Mouse (Mus musculus): Measurements from ENCODE around the gene Gtf2f2. TPM values are rescaled to one million over a fixed set of nuclear protein-coding genes. Genes with fewer than 3 reads are reported as not detected.
A peak's percentile ranks its signal among the peaks of the same experiment; 100 is the strongest.

The Gtf2f2 gene
- polyA plus RNA-seq, 1 experiment from 2014 or later = 25.4 TPM

DNA sequence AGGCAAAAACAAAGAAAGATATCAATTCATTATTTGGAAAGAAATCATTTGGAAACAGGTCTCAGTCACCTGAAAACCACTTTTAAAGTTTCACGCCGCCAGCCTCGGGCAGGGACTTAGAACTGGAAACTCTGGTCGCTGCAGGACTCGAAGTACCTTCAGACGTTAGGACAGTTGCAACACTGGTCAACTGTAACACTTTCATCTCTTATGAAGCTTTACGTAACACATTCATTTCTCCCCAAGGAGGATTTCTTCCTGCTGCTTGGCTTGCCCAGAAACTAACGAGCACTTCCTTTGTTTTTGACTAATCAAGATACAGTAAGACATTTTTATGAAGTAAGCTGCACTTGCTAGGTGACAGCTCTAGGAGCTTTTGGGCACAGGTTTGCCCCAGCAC is 103.7 kb downstream of the Gtf2f2 start:
- Histone ChIP-seq H3K4me3 (ENCODE audit: control insufficient read depth in 1 of 2, insufficient read depth in 1 of 2, low read depth in 1 of 2, low read length in 2 of 2) (no peak overlapping the region), H3K4me1 (ENCODE audit: control insufficient read depth in 2 of 2, insufficient read depth in 2 of 2, low read length in 2 of 2) (no peaks in the 10 kb centered on the region), H3K27ac (replicated peaks in 1 of 2; ENCODE audit: control insufficient read depth in 1 of 2, insufficient read depth in 1 of 2, low read depth in 2 of 2, low read length in 2 of 2) (no peak overlapping the region), H3K36me3 (ENCODE audit: control insufficient read depth, insufficient read depth, low read length) (peaks cover 23% of the 10 kb centered on the region), H3K9ac (ENCODE audit: low read length) (no peak overlapping the region), H3K4me2 (ENCODE audit: low read length) (no peak overlapping the region), H3K27me3 (ENCODE audit: control insufficient read depth, insufficient read depth, low read length) (no peaks in the 10 kb centered on the region), H3K9me3 (ENCODE audit: control insufficient read depth, low read length) (no peaks in the 10 kb centered on the region)
- 93% methylated on average over 8 of the region's 8 CpGs for WGBS
- ATAC-seq (ENCODE audit: insufficient number of reproducible peaks, insufficient read depth, low FRiP score, low read depth) = no peak

DNA sequence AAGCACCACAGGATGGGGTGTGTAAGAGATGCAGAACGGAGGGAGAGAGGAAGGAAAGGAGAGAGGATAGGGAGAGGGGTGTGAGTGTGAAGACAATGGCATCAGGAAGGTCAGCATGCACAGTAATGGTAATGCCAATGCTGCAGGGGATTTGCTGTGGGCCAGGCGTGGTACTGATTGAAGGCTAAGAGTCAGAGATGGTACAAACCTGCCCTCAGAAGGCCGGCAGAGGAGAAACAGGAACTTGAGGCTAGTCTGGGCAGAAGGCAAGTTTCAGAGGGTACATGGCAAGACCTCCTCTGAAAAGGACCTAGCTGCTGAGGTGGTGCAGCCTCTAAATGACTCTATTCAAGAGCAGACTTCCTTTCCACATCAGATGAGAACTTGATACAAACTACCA is 105.7 kb downstream of the Gtf2f2 start:
- H3K27ac ChIP-seq (replicated peaks in 1 of 2; ENCODE audit: control insufficient read depth in 1 of 2, insufficient read depth in 1 of 2, low read depth in 2 of 2, low read length in 2 of 2) = no peak overlapping the region
- ATAC-seq (ENCODE audit: insufficient number of reproducible peaks, insufficient read depth, low FRiP score, low read depth) = no peak
- no peaks in the 10 kb centered on the region for H3K27me3 ChIP-seq (ENCODE audit: control insufficient read depth, insufficient read depth, low read length)
- no peak overlapping the region for H3K4me2 ChIP-seq (ENCODE audit: low read length)
- H3K4me3 ChIP-seq (ENCODE audit: control insufficient read depth in 1 of 2, insufficient read depth in 1 of 2, low read depth in 1 of 2, low read length in 2 of 2) = no peak overlapping the region
- H3K4me1 ChIP-seq (ENCODE audit: control insufficient read depth in 2 of 2, insufficient read depth in 2 of 2, low read length in 2 of 2) = no peaks in the 10 kb centered on the region
- no peaks in the 10 kb centered on the region for H3K9me3 ChIP-seq (ENCODE audit: control insufficient read depth, low read length)
- peaks cover 23% of the 10 kb centered on the region for H3K36me3 ChIP-seq (ENCODE audit: control insufficient read depth, insufficient read depth, low read length)
- H3K9ac ChIP-seq (ENCODE audit: low read length) = no peak overlapping the region
- 89% methylated on average over 3 of the region's 3 CpGs for WGBS

DNA sequence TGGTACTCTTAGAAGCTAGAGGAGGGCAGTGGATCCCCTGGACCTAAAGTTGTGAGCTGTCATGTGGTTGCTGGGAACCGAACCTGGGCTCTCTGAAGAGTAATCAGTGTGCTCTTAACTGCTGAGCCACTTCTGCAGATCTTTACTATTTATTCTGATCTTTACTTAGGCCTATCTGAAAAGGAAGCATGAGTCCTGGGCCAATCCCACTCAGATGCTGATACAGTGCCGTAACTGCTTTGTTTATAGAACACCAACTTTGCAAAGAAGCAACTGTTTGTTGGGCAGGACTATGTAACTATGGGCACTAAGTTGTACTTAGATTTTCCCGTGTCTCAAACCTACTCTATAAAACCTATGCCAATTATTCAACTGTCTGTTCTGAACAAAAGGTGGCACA is 107.5 kb downstream of the Gtf2f2 start:
- no peaks in the 10 kb centered on the region for H3K4me1 ChIP-seq (ENCODE audit: control insufficient read depth in 2 of 2, insufficient read depth in 2 of 2, low read length in 2 of 2)
- H3K27me3 ChIP-seq (ENCODE audit: control insufficient read depth, insufficient read depth, low read length) = no peaks in the 10 kb centered on the region
- no peak overlapping the region for H3K9ac ChIP-seq (ENCODE audit: low read length)
- WGBS = 84% methylated on average over 3 of the region's 3 CpGs
- H3K4me2 ChIP-seq (ENCODE audit: low read length) = no peak overlapping the region
- ATAC-seq (ENCODE audit: insufficient number of reproducible peaks, insufficient read depth, low FRiP score, low read depth) = no peak
- H3K27ac ChIP-seq (replicated peaks in 1 of 2; ENCODE audit: control insufficient read depth in 1 of 2, insufficient read depth in 1 of 2, low read depth in 2 of 2, low read length in 2 of 2) = no peak overlapping the region
- H3K36me3 ChIP-seq (ENCODE audit: control insufficient read depth, insufficient read depth, low read length) = peaks cover 23% of the 10 kb centered on the region
- H3K9me3 ChIP-seq (ENCODE audit: control insufficient read depth, low read length) = no peaks in the 10 kb centered on the region
- H3K4me3 ChIP-seq (ENCODE audit: control insufficient read depth in 1 of 2, insufficient read depth in 1 of 2, low read depth in 1 of 2, low read length in 2 of 2) = no peak overlapping the region

DNA sequence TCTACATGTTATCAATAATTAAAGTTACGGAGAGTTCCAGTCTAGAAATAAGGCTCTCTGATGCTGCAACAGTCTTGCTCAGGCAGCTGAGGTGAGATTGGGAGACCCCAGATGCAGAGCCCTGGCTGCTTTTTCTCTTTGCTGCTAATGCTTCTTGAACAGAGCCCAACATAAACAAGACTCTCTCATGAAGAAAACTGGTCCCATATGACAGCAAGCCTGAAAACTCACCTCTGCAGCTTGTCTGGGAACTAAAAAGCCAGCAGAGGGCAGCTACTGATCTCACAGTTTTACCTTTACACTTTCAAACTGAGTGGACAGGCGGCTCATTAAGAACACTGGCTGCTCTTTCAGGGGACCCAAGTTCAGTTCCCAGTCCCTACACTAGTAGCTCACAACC is 108.7 kb downstream of the Gtf2f2 start:
- no peaks in the 10 kb centered on the region for H3K4me1 ChIP-seq (ENCODE audit: control insufficient read depth in 2 of 2, insufficient read depth in 2 of 2, low read length in 2 of 2)
- no peak overlapping the region for H3K4me3 ChIP-seq (ENCODE audit: control insufficient read depth in 1 of 2, insufficient read depth in 1 of 2, low read depth in 1 of 2, low read length in 2 of 2)
- H3K4me2 ChIP-seq (ENCODE audit: low read length) = no peak overlapping the region
- no peak overlapping the region for H3K9ac ChIP-seq (ENCODE audit: low read length)
- ATAC-seq (ENCODE audit: insufficient number of reproducible peaks, insufficient read depth, low FRiP score, low read depth) = no peak
- H3K27me3 ChIP-seq (ENCODE audit: control insufficient read depth, insufficient read depth, low read length) = no peaks in the 10 kb centered on the region
- no peak overlapping the region for H3K27ac ChIP-seq (replicated peaks in 1 of 2; ENCODE audit: control insufficient read depth in 1 of 2, insufficient read depth in 1 of 2, low read depth in 2 of 2, low read length in 2 of 2)
- H3K9me3 ChIP-seq (ENCODE audit: control insufficient read depth, low read length) = no peaks in the 10 kb centered on the region
- H3K36me3 ChIP-seq (ENCODE audit: control insufficient read depth, insufficient read depth, low read length) = peaks cover 28% of the 10 kb centered on the region
- 86% methylated on average over 2 of the region's 2 CpGs for WGBS

DNA sequence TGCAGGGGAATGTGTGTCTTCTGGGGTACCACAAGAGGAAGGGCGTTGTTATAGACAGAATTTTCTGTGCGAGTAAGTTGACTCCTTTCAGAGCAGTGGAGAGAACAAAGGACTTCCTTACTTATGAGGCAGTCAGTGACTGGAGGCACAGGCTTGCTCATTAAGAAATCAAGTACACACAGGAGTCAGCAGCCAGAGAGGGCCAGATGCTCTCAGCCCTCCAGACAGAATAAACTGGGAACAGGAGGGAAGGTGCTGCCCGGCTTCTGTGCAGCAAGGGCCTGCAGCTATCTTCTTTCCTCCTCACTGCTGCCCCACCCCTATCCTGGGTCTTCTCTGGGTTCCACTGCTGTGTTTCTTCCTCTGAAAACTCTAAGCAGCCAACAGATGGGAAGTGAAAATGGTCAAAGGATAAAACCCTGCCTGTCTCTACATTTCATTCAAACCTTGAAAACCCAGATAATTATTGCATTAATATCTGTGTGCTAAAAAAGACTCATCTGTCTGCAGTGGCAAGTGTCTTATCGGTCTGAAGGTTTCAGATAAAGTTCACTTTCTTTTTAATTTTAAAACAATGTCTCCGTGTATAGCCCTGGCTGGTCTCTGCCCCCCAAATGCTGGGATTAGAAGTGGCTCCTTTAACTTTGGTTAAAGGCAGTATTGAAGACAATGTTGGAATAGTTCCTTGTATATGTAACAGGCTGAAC is 109.7 kb downstream of the Gtf2f2 start:
- Histone ChIP-seq H3K27ac (replicated peaks in 1 of 2; ENCODE audit: control insufficient read depth in 1 of 2, insufficient read depth in 1 of 2, low read depth in 2 of 2, low read length in 2 of 2) (no peak overlapping the region), H3K27me3 (ENCODE audit: control insufficient read depth, insufficient read depth, low read length) (no peaks in the 10 kb centered on the region), H3K4me2 (ENCODE audit: low read length) (no peak overlapping the region), H3K4me1 (ENCODE audit: control insufficient read depth in 2 of 2, insufficient read depth in 2 of 2, low read length in 2 of 2) (no peaks in the 10 kb centered on the region), H3K9ac (ENCODE audit: low read length) (0 out of 2 replicates have a peak overlapping the region, but pooled peaks have one; percentile 16), H3K4me3 (ENCODE audit: control insufficient read depth in 1 of 2, insufficient read depth in 1 of 2, low read depth in 1 of 2, low read length in 2 of 2) (no peak overlapping the region), H3K36me3 (ENCODE audit: control insufficient read depth, insufficient read depth, low read length) (peaks cover 30% of the 10 kb centered on the region), H3K9me3 (ENCODE audit: control insufficient read depth, low read length) (no peaks in the 10 kb centered on the region)
- no peak for ATAC-seq (ENCODE audit: insufficient number of reproducible peaks, insufficient read depth, low FRiP score, low read depth)
- 62% methylated on average over 5 of the region's 5 CpGs for WGBS

DNA sequence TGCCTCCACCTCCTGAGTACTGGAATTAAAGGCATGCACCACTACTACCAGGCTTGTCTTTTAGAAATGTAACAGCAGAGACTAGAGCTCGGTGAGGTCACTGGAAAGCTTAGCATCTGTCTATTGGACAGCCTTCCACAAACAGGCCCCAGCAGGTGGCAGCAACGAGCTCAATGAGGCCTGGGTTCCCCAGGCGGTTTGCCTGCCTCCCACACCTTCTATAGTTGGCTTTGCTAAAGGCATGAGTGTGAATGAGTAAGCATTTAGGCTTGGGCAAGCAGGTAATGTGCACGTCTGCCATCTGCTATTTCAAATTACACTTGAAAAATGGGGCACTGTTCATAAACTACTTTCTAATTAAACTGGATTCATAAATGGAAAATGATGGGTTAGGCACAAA is 111.1 kb downstream of the Gtf2f2 start:
- Histone ChIP-seq H3K4me1 (ENCODE audit: control insufficient read depth in 2 of 2, insufficient read depth in 2 of 2, low read length in 2 of 2) (no peaks in the 10 kb centered on the region), H3K9me3 (ENCODE audit: control insufficient read depth, low read length) (no peaks in the 10 kb centered on the region), H3K4me3 (ENCODE audit: control insufficient read depth in 1 of 2, insufficient read depth in 1 of 2, low read depth in 1 of 2, low read length in 2 of 2) (no peak overlapping the region), H3K4me2 (ENCODE audit: low read length) (no peak overlapping the region), H3K27me3 (ENCODE audit: control insufficient read depth, insufficient read depth, low read length) (no peaks in the 10 kb centered on the region), H3K36me3 (ENCODE audit: control insufficient read depth, insufficient read depth, low read length) (peaks cover 24% of the 10 kb centered on the region), H3K9ac (ENCODE audit: low read length) (no peak overlapping the region), H3K27ac (replicated peaks in 1 of 2; ENCODE audit: control insufficient read depth in 1 of 2, insufficient read depth in 1 of 2, low read depth in 2 of 2, low read length in 2 of 2) (no peak overlapping the region)
- 20% methylated on average over 4 of the region's 4 CpGs for WGBS
- 0 out of 2 replicates have a peak, but pooled peaks have one; percentile 9 for ATAC-seq (ENCODE audit: insufficient number of reproducible peaks, insufficient read depth, low FRiP score, low read depth)

DNA sequence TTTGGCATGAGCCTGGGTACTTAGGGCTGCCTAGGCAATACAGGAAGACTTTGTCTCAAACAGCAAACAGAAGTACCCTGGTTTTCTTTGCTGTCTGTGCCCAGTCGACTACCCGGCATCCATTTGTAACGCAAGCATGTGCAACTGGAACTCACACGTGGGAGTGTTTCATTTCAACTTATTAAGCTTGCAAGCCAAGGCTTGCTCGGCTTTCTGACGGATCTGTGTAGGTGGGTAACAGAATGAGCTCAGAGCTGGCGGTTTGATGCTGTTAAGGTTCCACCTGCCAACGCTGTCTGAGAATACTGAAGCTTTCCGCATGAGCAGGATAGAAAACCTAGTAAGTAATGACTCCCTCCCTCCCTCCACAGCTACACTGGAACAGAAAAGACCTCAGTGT is 118.5 kb downstream of the Gtf2f2 start:
- H3K4me3 ChIP-seq (ENCODE audit: control insufficient read depth in 1 of 2, insufficient read depth in 1 of 2, low read depth in 1 of 2, low read length in 2 of 2) = no peak overlapping the region
- peaks cover 18% of the 10 kb centered on the region for H3K36me3 ChIP-seq (ENCODE audit: control insufficient read depth, insufficient read depth, low read length)
- no peaks in the 10 kb centered on the region for H3K27me3 ChIP-seq (ENCODE audit: control insufficient read depth, insufficient read depth, low read length)
- no peak for ATAC-seq (ENCODE audit: insufficient number of reproducible peaks, insufficient read depth, low FRiP score, low read depth)
- no peak overlapping the region for H3K9ac ChIP-seq (ENCODE audit: low read length)
- H3K4me2 ChIP-seq (ENCODE audit: low read length) = no peak overlapping the region
- H3K27ac ChIP-seq (replicated peaks in 1 of 2; ENCODE audit: control insufficient read depth in 1 of 2, insufficient read depth in 1 of 2, low read depth in 2 of 2, low read length in 2 of 2) = no peak overlapping the region
- 85% methylated on average over 9 of the region's 9 CpGs for WGBS
- H3K4me1 ChIP-seq (ENCODE audit: control insufficient read depth in 2 of 2, insufficient read depth in 2 of 2, low read length in 2 of 2) = no peaks in the 10 kb centered on the region
- no peaks in the 10 kb centered on the region for H3K9me3 ChIP-seq (ENCODE audit: control insufficient read depth, low read length)

DNA sequence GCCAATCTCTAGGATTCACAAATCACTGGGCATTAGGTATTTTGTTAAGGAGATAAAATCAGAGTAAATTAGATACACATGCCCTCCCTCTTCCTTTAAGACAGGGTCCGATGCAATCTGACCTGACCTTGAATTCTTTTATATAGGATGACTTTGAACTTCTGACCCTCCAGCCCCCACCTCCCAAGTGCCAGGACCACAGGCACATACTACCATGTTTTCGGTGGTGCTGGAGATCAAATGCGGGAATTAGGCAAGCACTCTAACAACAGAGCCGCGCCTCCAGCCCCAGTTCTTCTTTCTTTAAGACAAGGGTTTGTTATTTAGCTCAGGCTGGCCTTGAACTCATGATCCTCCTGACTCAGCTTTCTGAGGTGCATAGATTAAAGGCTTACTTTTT is 126.8 kb downstream of the Gtf2f2 start:
- H3K9me3 ChIP-seq (ENCODE audit: control insufficient read depth, low read length) = no peaks in the 10 kb centered on the region
- ATAC-seq (ENCODE audit: insufficient number of reproducible peaks, insufficient read depth, low FRiP score, low read depth) = no peak
- peaks cover 0 to 2% of the 10 kb centered on the region in 2 experiments; a peak in 1 of 4 replicates for H3K4me1 ChIP-seq (ENCODE audit: control insufficient read depth in 2 of 2, insufficient read depth in 2 of 2, low read length in 2 of 2)
- H3K36me3 ChIP-seq (ENCODE audit: control insufficient read depth, insufficient read depth, low read length) = no peaks in the 10 kb centered on the region
- 79% methylated on average over 5 of the region's 5 CpGs for WGBS
- H3K4me2 ChIP-seq (ENCODE audit: low read length) = no peak overlapping the region
- no peak overlapping the region for H3K4me3 ChIP-seq (ENCODE audit: control insufficient read depth in 1 of 2, insufficient read depth in 1 of 2, low read depth in 1 of 2, low read length in 2 of 2)
- H3K9ac ChIP-seq (ENCODE audit: low read length) = no peak overlapping the region
- no peak overlapping the region for H3K27ac ChIP-seq (replicated peaks in 1 of 2; ENCODE audit: control insufficient read depth in 1 of 2, insufficient read depth in 1 of 2, low read depth in 2 of 2, low read length in 2 of 2)
- no peaks in the 10 kb centered on the region for H3K27me3 ChIP-seq (ENCODE audit: control insufficient read depth, insufficient read depth, low read length)

Data from heart, embryonic 14.5 days (tissue).